Mouse (Mus musculus) embryonic fibroblast, embryonic 13.5 days (primary cell): Measurements from ENCODE around the gene Grin2a.

Source experiments
- CTCF ChIP-seq: IDR thresholded peaks from 2 replicates; pipeline ENCODE4 v1.5.1; 2011; ENCODE audit warnings: mild to moderate bottlenecking, control low read depth, low read length, moderate library complexity, borderline replicate concordance; ENCODE audit not compliant: insufficient read depth
- POLR2A ChIP-seq: IDR thresholded peaks from 2 replicates; pipeline ENCODE4 v1.6.1; 2011; ENCODE audit warnings: low read depth, mild to moderate bottlenecking, control low read depth, low read length, moderate library complexity

DNA sequence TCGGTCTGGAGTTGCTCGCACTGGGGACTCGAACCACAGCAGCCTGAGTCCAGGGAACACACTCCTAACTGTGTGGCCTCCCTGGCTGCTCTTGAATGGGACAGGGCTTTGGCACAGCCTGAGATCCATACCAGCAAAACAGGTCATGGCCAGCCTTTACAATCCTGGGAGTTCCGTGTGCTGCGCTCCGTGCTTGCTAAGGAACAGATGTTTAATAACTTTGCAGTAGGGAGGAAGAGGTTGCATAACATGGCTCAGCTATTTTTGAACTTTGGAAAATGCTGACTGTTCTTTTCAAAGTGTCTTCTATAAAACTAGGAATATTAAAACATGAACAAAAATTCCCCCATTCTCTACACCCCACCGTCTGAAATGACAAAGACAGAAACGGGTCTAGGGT is 238.5 kb downstream of the Grin2a start:
- TF ChIP-seq CTCF (no peak), POLR2A (no peak)
